Mouse (Mus musculus) ES-E14 (cell line): Measurements from ENCODE around the gene St3gal5. TPM values are rescaled to one million over a fixed set of nuclear protein-coding genes. Genes with fewer than 3 reads are reported as not detected.
A peak's percentile ranks its signal among the peaks of the same experiment; 100 is the strongest.

Experiments
- DNase-seq: peaks from one replicate; pipeline ENCODE4 v3.0.0-alpha.2; 2013; ENCODE audit warnings: low read depth, low spot score
- H3K27ac ChIP-seq: 2 replicates; pipeline ENCODE4 v1.5.1; 2012; ENCODE audit warnings: low read depth, mild to moderate bottlenecking, low read length, moderate library complexity, mixed read lengths; ENCODE audit not compliant: poor library complexity, insufficient read depth, severe bottlenecking
- H3K36me3 ChIP-seq: 2 replicates; pipeline ENCODE4 v1.6.1; 2012; ENCODE audit warnings: mild to moderate bottlenecking, low read length, moderate library complexity, mixed read lengths; ENCODE audit not compliant: control insufficient read depth, poor library complexity, insufficient read depth, severe bottlenecking
- H3K4me1 ChIP-seq, 2 experiments: fragments of 150-350 bp in 1 of 2; sonication (generic) in 1 of 2; 2 replicates each; pipeline ENCODE4 v1.6.1; 2012; ENCODE audit warnings: low read length in 2 of 2, mild to moderate bottlenecking in 1 of 2, mixed read lengths in 1 of 2; ENCODE audit not compliant: control insufficient read depth in 2 of 2, insufficient read depth in 2 of 2, poor library complexity in 1 of 2
- H3K4me3 ChIP-seq, 2 experiments: fragments of 150-350 bp in 1 of 2; sonication (generic) in 1 of 2; 2 replicates each; pipeline ENCODE4 v1.5.1; 2012; ENCODE audit warnings: low read length in 2 of 2, low read depth in 1 of 2, mild to moderate bottlenecking in 1 of 2, mixed read lengths in 1 of 2; ENCODE audit not compliant: insufficient read depth in 1 of 2, poor library complexity in 1 of 2, severe bottlenecking in 1 of 2
- H3K9ac ChIP-seq: 2 replicates; pipeline ENCODE4 v1.6.1; 2012; ENCODE audit warnings: low read depth, mild to moderate bottlenecking, low read length, mixed read lengths; ENCODE audit not compliant: poor library complexity, insufficient read depth, severe bottlenecking
- H3K9me3 ChIP-seq: fragments of 150-350 bp; sonication (generic); 2 replicates; pipeline ENCODE4 v1.6.1; 2012; ENCODE audit warnings: low read depth, mild to moderate bottlenecking, low read length; ENCODE audit not compliant: control insufficient read depth, insufficient read depth
- CHD2 ChIP-seq: IDR thresholded peaks from 2 replicates; pipeline ENCODE4 v1.6.1; 2014; ENCODE audit warnings: mild to moderate bottlenecking, low read depth, low read length, inconsistent platforms
- HCFC1 ChIP-seq: IDR thresholded peaks from 2 replicates; pipeline ENCODE4 v1.6.1; 2012; ENCODE audit warnings: low read length, inconsistent platforms, borderline replicate concordance; ENCODE audit not compliant: insufficient read depth
- MAFK ChIP-seq: IDR thresholded peaks from 2 replicates; pipeline ENCODE4 v1.6.1; 2014; ENCODE audit warnings: mild to moderate bottlenecking, low read depth, low read length, inconsistent platforms; ENCODE audit not compliant: insufficient read depth
- ZC3H11A ChIP-seq: IDR thresholded peaks from 2 replicates; pipeline ENCODE4 v1.6.1; 2012; ENCODE audit warnings: low read depth, mild to moderate bottlenecking, inconsistent platforms, low read length, borderline replicate concordance
- ZNF384 ChIP-seq: IDR thresholded peaks from 2 replicates; pipeline ENCODE4 v1.6.1; 2012; ENCODE audit warnings: low read depth, low read length, inconsistent platforms
- in situ Hi-C, 2 experiments: fragments of 600-800 bp; cut with MboI; formaldehyde crosslinking; loops; one replicate each; pipeline ENCODE4 v1.15.1; 2025; ENCODE audit warnings: low sequenced_read_pairs in 2 of 2, inconsistent platforms in 1 of 2; ENCODE audit not compliant: unreplicated experiment in 2 of 2
- total RNA-seq: library from RNA; depleted of rRNA; stranded (reverse); fragments of 300-350 nt; gene quantifications from 2 replicates; pipeline ENCODE4 v1.2.3, GENCODE M21; 2012

The St3gal5 gene
- total RNA-seq, 1 experiment: 13.3 TPM

GRCm38 (mm10) chr6:72078178-72078577 lies 19.2 kb upstream of the St3gal5 start:
- Histone ChIP-seq H3K27ac (no peak overlapping the region), H3K9ac (no peak overlapping the region), H3K4me3 (no peak overlapping the region), H3K9me3 (no peaks in the 10 kb centered on the region), H3K36me3 (no peaks in the 10 kb centered on the region), H3K4me1 (no peaks in the 10 kb centered on the region)
- TF ChIP-seq ZC3H11A: no peak
- TF ChIP-seq CHD2: no peak
- no peak for TF ChIP-seq HCFC1
- no peak for TF ChIP-seq MAFK
- no peak for TF ChIP-seq ZNF384
- in situ Hi-C loops: no loop called here
- no peak for DNase-seq

DNA sequence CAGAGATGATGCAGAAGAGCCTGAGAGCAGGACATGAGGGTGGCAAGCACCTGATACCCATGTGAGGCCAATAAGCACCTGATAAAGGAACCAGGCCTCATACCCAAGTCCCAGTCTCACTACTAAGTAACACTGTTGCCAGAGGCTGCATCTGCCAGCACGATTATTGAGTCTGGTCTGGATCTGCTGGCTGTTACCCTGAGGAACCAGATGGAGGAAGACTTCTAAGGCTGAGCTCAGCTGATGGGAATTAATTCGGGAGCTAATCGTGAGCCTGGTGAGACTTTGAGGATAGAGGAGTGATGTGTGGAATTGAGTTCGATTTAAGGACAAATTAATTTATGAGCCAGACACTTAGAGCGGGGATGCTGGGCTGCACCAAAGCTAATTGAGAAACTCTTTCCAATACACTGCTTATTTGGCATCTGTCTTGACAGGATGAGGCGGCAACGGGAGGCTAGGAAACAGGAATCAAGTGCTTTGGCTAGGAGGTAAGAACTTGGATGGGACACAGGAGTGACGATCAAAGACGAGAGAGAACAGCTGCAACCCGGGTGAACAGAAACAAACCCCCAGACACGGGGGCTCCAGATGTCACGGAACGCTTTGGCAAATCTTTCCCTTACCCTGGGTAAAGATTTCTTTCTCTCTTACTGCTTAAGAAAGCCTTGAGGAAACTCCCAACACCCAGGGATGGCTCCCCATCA lies 15.9 kb upstream of the St3gal5 start:
- H3K27ac ChIP-seq: no peak overlapping the region
- no peak overlapping the region for H3K4me3 ChIP-seq
- no peaks in the 10 kb centered on the region for H3K4me1 ChIP-seq
- DNase-seq: no peak
- TF ChIP-seq CHD2: no peak
- TF ChIP-seq ZC3H11A: no peak
- no peak for TF ChIP-seq ZNF384
- TF ChIP-seq HCFC1: no peak
- no peak for TF ChIP-seq MAFK
- H3K9me3 ChIP-seq: no peaks in the 10 kb centered on the region
- no peak overlapping the region for H3K9ac ChIP-seq
- H3K36me3 ChIP-seq: no peaks in the 10 kb centered on the region
- in situ Hi-C loops: no loop called here

GRCm38 (mm10) chr6:72087402-72087801 lies 10.0 kb upstream of the St3gal5 start:
- Histone ChIP-seq H3K4me1 (no peaks in the 10 kb centered on the region), H3K27ac (no peak overlapping the region), H3K36me3 (no peaks in the 10 kb centered on the region), H3K9me3 (no peaks in the 10 kb centered on the region), H3K4me3 (no peak overlapping the region), H3K9ac (no peak overlapping the region)
- in situ Hi-C loops: no loop called here
- no peak for DNase-seq
- TF ChIP-seq ZC3H11A (no peak), MAFK (no peak), HCFC1 (no peak), ZNF384 (no peak)

DNA sequence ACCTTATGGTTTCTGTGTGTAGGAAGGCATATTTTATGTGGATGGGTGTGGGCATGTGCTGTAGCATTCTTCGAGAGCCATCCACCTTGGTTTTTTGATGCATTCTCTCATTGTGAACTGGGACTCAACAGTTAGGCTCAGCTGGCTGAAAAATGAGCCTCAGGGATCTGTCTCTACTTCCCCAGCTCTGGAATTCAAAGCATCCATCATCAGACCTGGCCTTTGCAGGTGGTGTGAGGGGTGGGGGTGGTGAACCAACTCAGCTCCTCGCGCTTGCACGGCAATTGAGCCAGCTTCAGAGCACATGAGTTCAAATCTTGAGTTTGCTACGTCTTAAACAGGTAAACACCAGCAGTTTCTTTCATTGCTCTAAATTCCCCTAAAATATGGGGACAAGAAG lies 7.5 kb upstream of the St3gal5 start:
- Histone ChIP-seq H3K9ac (no peak overlapping the region), H3K4me3 (no peak overlapping the region), H3K27ac (no peak overlapping the region), H3K4me1 (no peaks in the 10 kb centered on the region), H3K9me3 (no peaks in the 10 kb centered on the region), H3K36me3 (no peaks in the 10 kb centered on the region)
- in situ Hi-C loops: no loop called here
- DNase-seq: peak; percentile 15
- no peak for TF ChIP-seq CHD2
- no peak for TF ChIP-seq HCFC1
- no peak for TF ChIP-seq ZC3H11A

GRCm38 (mm10) chr6:72091007-72091406 lies 6.4 kb upstream of the St3gal5 start:
- Histone ChIP-seq H3K36me3 (no peaks in the 10 kb centered on the region), H3K4me1 (no peaks in the 10 kb centered on the region), H3K4me3 (no peak overlapping the region), H3K9ac (no peak overlapping the region), H3K27ac (no peak overlapping the region), H3K9me3 (no peaks in the 10 kb centered on the region)
- in situ Hi-C loops: no loop called here
- TF ChIP-seq ZNF384 (no peak), CHD2 (no peak), ZC3H11A (no peak), MAFK (no peak), HCFC1 (no peak)
- peak; percentile 44 for DNase-seq
